Mouse (Mus musculus): ENCODE measurements at regions not wholly inside any gene's neighbourhood (a gene's known extent, or its start where the extent isn't known, plus 50 kb on each side); places are given as distances from the start of the nearest gene placed in this dataset.

DNA sequence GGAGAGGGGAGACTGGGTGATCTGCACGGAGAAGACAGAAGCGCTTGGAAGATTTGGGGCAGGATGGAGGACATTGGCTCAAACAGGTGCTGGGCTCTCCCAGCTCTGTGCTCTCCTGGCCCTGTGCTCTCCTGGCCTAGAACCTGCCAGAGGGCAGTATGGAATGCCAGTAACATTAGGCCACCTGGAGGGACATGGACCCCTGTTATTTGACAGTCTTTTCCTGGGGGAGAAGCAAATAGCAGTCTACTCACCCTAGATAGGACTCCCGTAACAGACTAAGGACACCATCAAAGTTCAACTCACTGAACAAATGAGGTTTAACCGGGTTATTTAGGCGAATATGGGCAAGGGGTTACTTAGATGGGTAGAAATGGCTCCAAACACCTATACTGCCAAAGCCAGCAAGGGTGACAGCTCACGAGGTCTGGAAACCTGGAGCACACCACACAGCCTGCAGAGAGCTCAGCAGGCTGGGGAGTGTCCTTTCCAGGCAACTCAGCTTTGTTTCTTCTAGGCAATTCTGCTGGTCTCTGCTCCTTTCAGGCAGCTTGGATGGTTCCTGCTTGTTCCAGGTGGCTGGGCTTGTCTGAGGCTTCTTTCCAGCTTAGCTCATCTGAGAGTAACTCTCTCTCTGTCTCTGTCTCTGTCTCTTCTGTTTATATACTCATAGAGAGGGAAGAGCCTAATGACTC is 1133.7 kb upstream of the Gulo start:
- H3K9me3 ChIP-seq (ENCODE audit: control insufficient read depth, low read length), result no peaks in the 10 kb centered on the region
- peak; percentile 35; the same call in 1 of the 2 replicates for ATAC-seq

DNA sequence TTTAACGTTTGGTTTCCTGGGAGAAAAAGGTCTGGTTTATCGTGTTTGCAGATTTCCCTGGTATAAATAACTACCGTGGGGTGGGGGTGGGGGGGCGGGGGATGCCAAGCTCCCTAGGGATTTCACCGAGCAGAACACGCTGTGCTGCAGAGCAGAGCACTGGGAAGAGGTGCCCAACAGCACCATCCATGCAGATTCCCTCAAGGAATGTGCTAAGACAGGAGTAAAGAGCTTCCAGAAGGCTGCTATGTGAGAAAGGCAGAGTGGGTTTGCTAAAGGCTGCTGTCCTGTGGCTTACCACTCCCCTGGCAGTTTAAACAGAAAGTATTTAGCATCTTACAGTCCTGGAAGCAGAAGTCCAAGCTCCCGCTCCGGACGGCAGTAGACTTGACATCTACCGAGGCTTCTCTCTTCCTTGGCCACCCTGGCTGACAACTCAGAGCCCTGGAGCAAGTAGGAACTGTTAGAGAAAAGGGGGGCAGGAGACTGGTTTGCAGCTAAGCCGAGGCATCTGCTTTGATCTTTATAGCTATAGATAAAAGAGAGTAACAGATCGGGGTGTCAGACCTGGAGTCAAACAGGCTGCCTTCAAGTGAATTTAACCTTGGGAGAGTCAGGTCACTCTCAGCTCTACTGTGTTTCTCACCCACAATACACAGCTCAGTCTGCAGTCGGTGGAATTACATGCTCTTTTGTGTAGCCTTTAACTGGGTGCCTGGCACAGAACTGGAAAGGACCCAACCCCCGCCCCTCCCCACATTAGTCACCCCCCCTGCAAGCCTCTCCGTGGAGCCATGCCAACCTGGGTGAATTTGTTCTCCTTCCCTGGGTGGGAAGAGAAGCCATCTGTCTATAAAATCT is 1132.8 kb upstream of the Gulo start:
- Histone ChIP-seq H3K4me2 (ENCODE audit: low read length) (peak overlapping the region; percentile 35), H3K9ac (replicated peaks; ENCODE audit: low read depth, low read length) (peak overlapping the region; percentile 35; the same call in 1 of the 2 replicates), H3K27ac (ENCODE audit: low read length) (peak overlapping the region; percentile 87), H3K4me3 (replicated peaks; ENCODE audit: low read length) (no peak overlapping the region), H3K4me1 (replicated peaks; ENCODE audit: control insufficient read depth, insufficient read depth, low read length) (peaks cover 40% of the 10 kb centered on the region), H3K9me3 (ENCODE audit: control insufficient read depth, low read length) (no peaks in the 10 kb centered on the region), H3K36me3 (ENCODE audit: control insufficient read depth, insufficient read depth) (no peaks in the 10 kb centered on the region), H3K27me3 (replicated peaks; ENCODE audit: control insufficient read depth, insufficient read depth, low read length) (no peaks in the 10 kb centered on the region)
- WGBS, result 24% methylated on average over 15 of the region's 15 CpGs
- ATAC-seq, result peak; percentile 86

More for the DNA sequence above, 1133.7 kb upstream of the Gulo start:
- peak overlapping the region; percentile 87 for H3K27ac ChIP-seq (ENCODE audit: low read length)
- no peaks in the 10 kb centered on the region for H3K36me3 ChIP-seq (ENCODE audit: control insufficient read depth, insufficient read depth)
- peaks cover 40% of the 10 kb centered on the region for H3K4me1 ChIP-seq (replicated peaks; ENCODE audit: control insufficient read depth, insufficient read depth, low read length)
- H3K4me3 ChIP-seq (replicated peaks; ENCODE audit: low read length), result no peak overlapping the region
- no peaks in the 10 kb centered on the region for H3K27me3 ChIP-seq (replicated peaks; ENCODE audit: control insufficient read depth, insufficient read depth, low read length)
- H3K4me2 ChIP-seq (ENCODE audit: low read length), result peak overlapping the region; percentile 13
- H3K9ac ChIP-seq (replicated peaks; ENCODE audit: low read depth, low read length), result no peak overlapping the region
- WGBS, result 67% methylated on average over 6 of the region's 6 CpGs

DNA sequence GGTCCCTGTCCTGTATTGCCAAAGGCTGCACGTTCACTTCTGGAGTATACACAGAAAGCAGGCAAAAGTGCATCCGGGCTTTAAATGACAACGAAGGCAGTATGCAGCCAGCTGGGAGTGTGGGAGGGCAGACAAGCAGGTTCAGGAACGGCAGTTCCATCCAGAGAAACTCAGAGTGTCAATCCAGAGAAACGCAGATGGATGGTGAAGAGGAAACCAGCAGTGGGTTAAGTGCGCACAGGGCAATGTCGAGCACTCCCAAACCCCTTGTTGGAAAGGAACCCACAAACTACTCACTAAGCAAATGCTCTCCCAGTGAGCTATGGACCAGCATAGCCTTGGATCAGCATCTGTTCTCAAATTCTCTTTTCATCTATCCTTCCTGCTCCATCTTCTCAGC is 1132.1 kb upstream of the Gulo start:
- peak overlapping the region; percentile 87 for H3K27ac ChIP-seq (ENCODE audit: low read length)
- ATAC-seq, result peak; percentile 6; the same call in 1 of the 2 replicates
- H3K4me1 ChIP-seq (replicated peaks; ENCODE audit: control insufficient read depth, insufficient read depth, low read length), result peaks cover 41% of the 10 kb centered on the region
- peak overlapping the region; percentile 11; the same call in 1 of the 2 replicates for H3K4me2 ChIP-seq (ENCODE audit: low read length)
- H3K36me3 ChIP-seq (ENCODE audit: control insufficient read depth, insufficient read depth), result no peaks in the 10 kb centered on the region
- H3K4me3 ChIP-seq (replicated peaks; ENCODE audit: low read length), result no peak overlapping the region
- H3K9ac ChIP-seq (replicated peaks; ENCODE audit: low read depth, low read length), result no peak overlapping the region; the same call in 1 of the 2 replicates
- H3K27me3 ChIP-seq (replicated peaks; ENCODE audit: control insufficient read depth, insufficient read depth, low read length), result no peaks in the 10 kb centered on the region
- 54% methylated on average over 7 of the region's 7 CpGs for WGBS
- H3K9me3 ChIP-seq (ENCODE audit: control insufficient read depth, low read length), result no peaks in the 10 kb centered on the region

DNA sequence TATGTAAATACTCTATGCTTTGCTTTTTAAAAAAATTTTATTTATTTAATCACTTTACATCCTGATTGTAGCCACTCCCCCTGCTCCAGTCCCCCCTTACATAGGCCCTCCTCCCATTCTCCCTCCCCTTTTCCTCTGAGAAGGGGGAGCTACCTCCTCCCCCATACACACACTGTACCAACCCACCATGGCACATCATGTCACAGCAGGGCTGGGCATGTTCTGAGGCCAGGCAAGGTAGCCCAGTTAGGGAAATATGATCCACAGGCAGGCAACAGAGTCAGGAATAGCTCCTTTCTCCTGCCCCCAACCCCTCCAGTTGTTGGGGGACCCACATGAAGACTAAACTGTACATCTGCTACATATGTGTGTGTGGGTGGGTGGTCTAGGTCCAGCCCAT is 1130.7 kb upstream of the Gulo start:
- no peak for ATAC-seq
- H3K4me3 ChIP-seq (replicated peaks; ENCODE audit: low read length), result no peak overlapping the region
- H3K4me1 ChIP-seq (replicated peaks; ENCODE audit: control insufficient read depth, insufficient read depth, low read length), result peaks cover 52% of the 10 kb centered on the region
- H3K27ac ChIP-seq (ENCODE audit: low read length), result no peak overlapping the region
- H3K9me3 ChIP-seq (ENCODE audit: control insufficient read depth, low read length), result no peaks in the 10 kb centered on the region
- H3K36me3 ChIP-seq (ENCODE audit: control insufficient read depth, insufficient read depth), result no peaks in the 10 kb centered on the region
- H3K9ac ChIP-seq (replicated peaks; ENCODE audit: low read depth, low read length), result no peak overlapping the region
- H3K27me3 ChIP-seq (replicated peaks; ENCODE audit: control insufficient read depth, insufficient read depth, low read length), result no peaks in the 10 kb centered on the region
- H3K4me2 ChIP-seq (ENCODE audit: low read length), result no peak overlapping the region

DNA sequence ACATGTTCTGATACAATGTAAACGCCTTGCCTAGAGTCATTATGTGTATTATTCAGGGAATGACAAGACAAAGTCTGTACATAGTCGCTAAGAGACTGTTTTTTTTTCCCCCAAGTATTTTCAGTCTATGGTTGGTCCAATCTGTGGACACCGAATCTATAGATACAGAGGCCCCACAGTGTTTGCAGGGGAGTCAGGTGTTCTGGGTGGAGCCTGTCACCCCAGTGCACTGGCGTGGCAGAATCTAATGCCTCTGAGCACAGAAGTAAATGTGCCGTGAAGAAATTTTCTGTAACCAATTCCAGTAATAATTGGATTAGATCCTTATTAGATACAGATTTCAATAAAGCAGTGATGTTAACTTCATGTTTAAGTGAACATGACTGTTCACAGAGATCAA is 1130.1 kb upstream of the Gulo start:
- Histone ChIP-seq H3K36me3 (ENCODE audit: control insufficient read depth, insufficient read depth) (no peaks in the 10 kb centered on the region), H3K9ac (replicated peaks; ENCODE audit: low read depth, low read length) (no peak overlapping the region), H3K27ac (ENCODE audit: low read length) (no peak overlapping the region), H3K9me3 (ENCODE audit: control insufficient read depth, low read length) (no peaks in the 10 kb centered on the region), H3K4me1 (replicated peaks; ENCODE audit: control insufficient read depth, insufficient read depth, low read length) (peaks cover 52% of the 10 kb centered on the region), H3K4me2 (ENCODE audit: low read length) (no peak overlapping the region), H3K27me3 (replicated peaks; ENCODE audit: control insufficient read depth, insufficient read depth, low read length) (no peaks in the 10 kb centered on the region), H3K4me3 (replicated peaks; ENCODE audit: low read length) (no peak overlapping the region)
- no peak for ATAC-seq
- WGBS, result 69% methylated on average over 5 of the region's 5 CpGs

DNA sequence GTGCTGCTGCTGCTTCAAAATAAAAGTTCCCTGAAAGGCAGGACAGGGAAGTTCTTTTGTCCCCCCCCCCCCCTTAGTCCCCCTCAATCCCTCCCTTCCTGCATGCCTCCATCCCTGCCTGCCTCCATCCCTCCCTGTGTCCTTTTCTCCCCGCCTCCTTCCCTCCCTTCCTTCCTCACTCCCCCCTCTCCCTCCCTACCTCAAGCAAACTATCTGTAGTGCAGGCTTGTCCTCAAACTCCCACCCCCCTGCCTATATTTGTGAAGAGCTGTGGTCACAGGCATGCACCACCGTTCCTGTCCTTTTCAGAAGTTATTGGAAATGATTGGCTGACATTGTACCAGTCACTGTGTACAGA is 1127.1 kb upstream of the Gulo start:
- H3K4me2 ChIP-seq (ENCODE audit: low read length), result no peak overlapping the region
- no peak overlapping the region for H3K9ac ChIP-seq (replicated peaks; ENCODE audit: low read depth, low read length)
- H3K4me3 ChIP-seq (replicated peaks; ENCODE audit: low read length), result no peak overlapping the region
- H3K36me3 ChIP-seq (ENCODE audit: control insufficient read depth, insufficient read depth), result no peaks in the 10 kb centered on the region
- ATAC-seq, result no peak
- no peaks in the 10 kb centered on the region for H3K27me3 ChIP-seq (replicated peaks; ENCODE audit: control insufficient read depth, insufficient read depth, low read length)
- H3K27ac ChIP-seq (ENCODE audit: low read length), result peak overlapping the region; percentile 37; the same call in 1 of the 2 replicates
- peaks cover 28% of the 10 kb centered on the region for H3K4me1 ChIP-seq (replicated peaks; ENCODE audit: control insufficient read depth, insufficient read depth, low read length)
- H3K9me3 ChIP-seq (ENCODE audit: control insufficient read depth, low read length), result no peaks in the 10 kb centered on the region
- WGBS, result 10% methylated on average over 2 of the region's 2 CpGs

DNA sequence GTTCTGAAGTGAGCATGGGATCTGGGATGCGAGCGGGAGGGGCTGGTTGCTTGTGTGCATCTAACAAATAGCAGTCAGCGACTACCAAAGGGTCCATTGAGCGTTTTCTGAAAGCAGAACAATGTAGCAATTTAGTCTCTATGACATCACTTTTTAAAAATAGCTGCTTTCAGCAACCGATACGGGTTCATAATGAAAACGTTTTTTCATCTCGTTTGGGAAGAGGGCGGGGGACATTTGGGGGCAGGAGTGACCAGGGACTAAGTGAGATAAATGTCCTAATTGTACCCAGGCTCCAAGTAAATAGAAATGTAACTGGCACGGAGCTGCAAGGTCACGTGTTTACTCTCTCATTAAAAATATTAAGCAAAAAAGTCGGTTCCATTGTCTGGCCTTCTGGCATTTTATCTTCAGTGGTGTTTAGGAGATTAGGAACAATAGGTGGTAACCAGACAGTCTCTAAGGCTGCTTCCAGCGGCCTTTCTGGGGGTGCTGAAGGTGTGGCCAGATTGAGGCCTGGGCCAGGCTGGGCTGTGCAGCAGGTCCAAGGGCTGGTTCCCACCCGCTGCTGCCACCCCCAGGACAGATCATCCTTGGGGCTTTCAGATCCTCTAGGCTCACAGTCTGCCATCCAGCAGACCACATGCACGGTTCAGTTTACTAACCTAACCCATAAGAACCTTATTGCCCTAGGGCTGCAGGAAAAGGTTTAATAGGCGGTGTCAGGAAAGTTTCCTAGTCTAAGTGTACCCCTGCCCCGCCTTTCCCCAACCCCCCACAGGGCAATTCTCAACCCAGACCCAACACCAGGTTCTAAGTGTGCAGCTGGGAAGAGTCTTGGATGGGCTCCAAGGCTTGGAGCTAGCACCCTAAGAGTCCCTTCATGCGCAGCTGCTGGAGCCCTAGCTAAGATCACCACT is 1126.5 kb upstream of the Gulo start:
- H3K9me3 ChIP-seq (ENCODE audit: control insufficient read depth, low read length), result no peaks in the 10 kb centered on the region
- peak overlapping the region; percentile 78 for H3K27ac ChIP-seq (ENCODE audit: low read length)
- peak; percentile 94 for ATAC-seq
- peaks cover 26% of the 10 kb centered on the region for H3K4me1 ChIP-seq (replicated peaks; ENCODE audit: control insufficient read depth, insufficient read depth, low read length)
- H3K4me3 ChIP-seq (replicated peaks; ENCODE audit: low read length), result no peak overlapping the region
- H3K36me3 ChIP-seq (ENCODE audit: control insufficient read depth, insufficient read depth), result no peaks in the 10 kb centered on the region
- peak overlapping the region; percentile 5; the same call in 1 of the 2 replicates for H3K4me2 ChIP-seq (ENCODE audit: low read length)
- H3K27me3 ChIP-seq (replicated peaks; ENCODE audit: control insufficient read depth, insufficient read depth, low read length), result no peaks in the 10 kb centered on the region
- peak overlapping the region; percentile 39; the same call in 1 of the 2 replicates for H3K9ac ChIP-seq (replicated peaks; ENCODE audit: low read depth, low read length)
- 4% methylated on average over 18 of the region's 18 CpGs for WGBS

DNA sequence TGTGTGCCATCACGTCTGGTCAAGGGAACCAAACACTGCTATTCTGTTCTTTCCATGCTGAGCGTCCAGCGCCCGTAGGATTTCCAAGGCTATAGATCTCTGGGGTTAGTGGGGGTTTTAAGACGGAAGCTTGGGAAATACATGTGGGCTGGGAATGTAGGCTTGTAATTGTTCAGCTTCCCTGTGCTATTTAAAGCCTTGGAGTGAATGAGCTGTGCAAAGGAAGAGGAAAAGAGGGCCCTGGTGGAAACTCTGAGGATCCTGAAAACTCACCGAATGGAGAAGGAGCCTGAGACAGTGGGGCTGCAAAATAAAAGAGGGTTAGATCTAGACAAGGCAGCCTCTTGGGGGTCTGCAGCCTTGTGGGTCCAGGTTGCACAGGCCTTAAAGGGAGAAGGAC is 1124.2 kb upstream of the Gulo start:
- Histone ChIP-seq H3K4me2 (ENCODE audit: low read length) (no peak overlapping the region), H3K4me3 (replicated peaks; ENCODE audit: low read length) (no peak overlapping the region), H3K9ac (replicated peaks; ENCODE audit: low read depth, low read length) (no peak overlapping the region), H3K27ac (ENCODE audit: low read length) (no peak overlapping the region), H3K27me3 (replicated peaks; ENCODE audit: control insufficient read depth, insufficient read depth, low read length) (no peaks in the 10 kb centered on the region), H3K4me1 (replicated peaks; ENCODE audit: control insufficient read depth, insufficient read depth, low read length) (peaks cover 26% of the 10 kb centered on the region), H3K36me3 (ENCODE audit: control insufficient read depth, insufficient read depth) (no peaks in the 10 kb centered on the region), H3K9me3 (ENCODE audit: control insufficient read depth, low read length) (no peaks in the 10 kb centered on the region)
- no peak for ATAC-seq
- 64% methylated on average over 6 of the region's 6 CpGs for WGBS

DNA sequence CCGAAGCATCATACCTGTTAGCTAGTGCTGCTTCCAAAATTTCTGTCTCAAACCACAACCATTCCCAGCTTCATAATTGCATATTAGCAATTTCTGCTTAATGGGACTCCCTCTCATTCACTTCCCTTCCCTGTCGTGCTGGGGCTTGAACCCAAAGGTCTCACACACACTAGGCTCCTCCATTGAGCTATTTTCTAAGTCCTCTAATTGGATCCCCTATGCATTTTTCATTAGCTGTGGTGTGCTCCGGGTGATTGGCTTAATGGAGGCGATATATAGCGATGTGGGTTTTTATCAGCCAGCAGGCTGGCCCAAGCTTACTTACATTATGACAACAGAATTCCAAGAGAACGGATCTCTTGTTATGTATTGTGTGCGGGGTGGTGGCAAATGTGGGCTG is 1118.1 kb upstream of the Gulo start:
- H3K36me3 ChIP-seq (ENCODE audit: control insufficient read depth, insufficient read depth), result no peaks in the 10 kb centered on the region
- peaks cover 16% of the 10 kb centered on the region for H3K4me1 ChIP-seq (replicated peaks; ENCODE audit: control insufficient read depth, insufficient read depth, low read length)
- no peaks in the 10 kb centered on the region for H3K27me3 ChIP-seq (replicated peaks; ENCODE audit: control insufficient read depth, insufficient read depth, low read length)
- H3K4me2 ChIP-seq (ENCODE audit: low read length), result no peak overlapping the region
- no peak overlapping the region for H3K4me3 ChIP-seq (replicated peaks; ENCODE audit: low read length)
- no peak overlapping the region for H3K9ac ChIP-seq (replicated peaks; ENCODE audit: low read depth, low read length)
- H3K9me3 ChIP-seq (ENCODE audit: control insufficient read depth, low read length), result no peaks in the 10 kb centered on the region
- no peak overlapping the region for H3K27ac ChIP-seq (ENCODE audit: low read length)
- WGBS, result 18% methylated on average over 7 of the region's 7 CpGs
- peak; percentile 57; the same call in 1 of the 2 replicates for ATAC-seq
